Mouse (Mus musculus): ENCODE data around the gene Zbtb44.
"Not testable (repeated sequence)": the region's sequence is repeated elsewhere in the genome, so short reads cannot be mapped to it uniquely, and the experiment has no call there.

Gene Zbtb44

DNA sequence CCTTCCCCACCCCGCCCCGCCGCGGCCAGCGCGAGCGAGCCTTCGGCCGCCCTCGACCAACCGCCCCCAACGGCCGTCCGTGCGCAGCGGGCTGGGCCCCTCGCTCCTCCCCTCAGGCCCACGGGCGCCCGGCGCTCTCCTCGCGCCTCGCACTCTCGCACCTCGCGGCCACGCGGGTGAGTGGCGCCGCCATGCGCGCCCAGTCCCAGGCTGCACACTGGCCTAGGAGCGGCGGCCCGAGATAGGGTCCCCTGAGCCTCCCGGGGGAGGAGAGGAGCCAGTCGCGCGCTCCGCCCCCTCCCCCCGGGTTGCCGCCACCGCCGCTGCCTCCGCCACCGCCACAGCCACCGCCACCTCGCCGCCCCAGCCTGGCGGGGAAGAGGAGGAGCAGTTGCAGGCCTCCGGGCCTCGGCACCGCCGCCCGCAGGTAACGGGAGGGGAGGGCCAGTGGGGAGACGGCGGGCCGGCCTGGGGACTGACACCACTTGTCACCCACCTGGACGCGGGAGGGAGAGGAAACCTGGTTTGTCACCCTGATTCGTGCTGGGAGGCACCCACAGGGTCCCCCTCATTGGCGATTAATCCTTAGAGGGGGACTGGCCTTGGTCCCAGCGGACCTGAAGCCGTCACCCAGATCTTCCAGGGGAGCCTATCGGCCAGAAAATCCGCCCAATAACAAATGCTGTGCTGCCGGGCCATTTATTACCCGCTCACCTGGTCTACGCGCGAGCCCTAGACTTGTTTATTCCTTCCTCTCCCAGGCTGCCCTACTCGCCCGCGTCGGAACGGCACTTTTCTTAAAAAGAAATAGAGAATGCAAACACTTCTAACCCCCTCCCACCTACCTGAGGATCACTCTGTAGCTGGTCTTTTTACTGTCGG lies at the start of gene Zbtb44:
Gene Zbtb44, plus strand, starts transcription at position 113 of the 882 bp plus-strand sequence.
- DNase-seq, result peak; percentile 80

DNA sequence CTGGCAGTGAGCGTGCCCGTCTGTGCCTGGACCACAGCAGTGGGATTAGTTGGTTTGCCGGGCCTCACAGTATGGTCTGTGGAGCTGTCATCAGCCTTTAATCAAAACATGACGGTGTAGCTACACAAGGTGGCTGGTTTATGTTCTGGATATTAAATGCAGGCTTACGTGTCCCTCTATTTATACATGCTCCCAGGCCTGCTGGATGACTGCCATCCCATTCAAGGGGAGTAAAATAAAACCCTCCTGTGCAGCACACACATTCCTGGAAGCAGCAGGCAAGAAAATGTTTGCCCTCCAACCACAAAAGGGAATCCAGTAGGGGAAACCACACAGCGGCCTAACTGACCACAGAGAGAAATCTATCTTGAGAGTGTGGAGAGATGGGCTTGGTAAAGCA lies 44.7 kb upstream of the Zbtb44 start:
- DNase-seq, result no peak

- no peak for DNase-seq
Observed at GRCm38 (mm10) chr9:30993106-30993505, 37.3 kb upstream of the Zbtb44 start.

DNA sequence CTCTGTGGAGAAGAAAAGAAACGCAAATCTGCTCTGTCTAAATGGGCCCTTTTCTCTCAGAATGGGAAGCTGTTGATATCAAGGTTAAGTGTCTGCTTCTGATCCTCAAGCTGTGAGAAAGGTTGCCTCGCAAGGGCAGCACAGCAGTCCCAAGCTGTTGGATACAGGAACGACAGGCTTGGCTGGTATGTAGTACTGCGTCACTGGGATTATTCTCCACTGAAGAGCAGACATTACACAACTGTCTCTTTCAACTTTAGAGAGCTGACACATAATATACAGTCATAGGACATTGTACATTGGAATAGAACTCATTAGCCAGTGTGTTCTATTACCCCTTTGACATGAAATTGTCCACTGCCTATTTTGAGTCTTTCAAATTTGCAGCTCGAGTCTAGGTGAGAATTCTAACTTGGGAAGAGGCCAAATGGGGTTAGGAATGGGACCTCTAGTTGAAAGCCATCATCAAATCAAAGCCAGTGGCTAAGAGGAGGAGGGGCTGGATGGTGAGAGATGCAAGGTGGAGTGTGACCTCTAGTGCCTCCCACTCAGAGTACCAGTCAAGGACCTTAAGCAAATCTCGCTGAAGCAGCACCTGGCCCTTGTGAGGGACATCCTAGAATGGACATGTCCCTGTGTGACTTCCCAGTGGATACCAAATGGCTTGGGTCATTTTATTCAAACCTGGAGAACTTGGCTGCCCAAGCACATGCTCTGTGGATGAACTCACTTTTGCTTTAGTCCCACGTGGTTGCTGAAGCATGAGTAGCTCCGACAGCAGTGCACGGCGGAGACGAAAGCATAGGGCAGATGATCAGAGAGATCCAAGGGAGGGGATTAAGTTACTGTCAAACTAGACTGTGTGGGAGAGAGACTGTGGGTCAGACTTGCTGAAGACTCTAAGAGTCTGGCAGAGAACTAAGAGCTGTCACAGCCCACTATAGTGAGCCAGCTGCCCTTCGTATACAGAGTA lies 33.6 kb upstream of the Zbtb44 start:
- DNase-seq, result no peak

DNA sequence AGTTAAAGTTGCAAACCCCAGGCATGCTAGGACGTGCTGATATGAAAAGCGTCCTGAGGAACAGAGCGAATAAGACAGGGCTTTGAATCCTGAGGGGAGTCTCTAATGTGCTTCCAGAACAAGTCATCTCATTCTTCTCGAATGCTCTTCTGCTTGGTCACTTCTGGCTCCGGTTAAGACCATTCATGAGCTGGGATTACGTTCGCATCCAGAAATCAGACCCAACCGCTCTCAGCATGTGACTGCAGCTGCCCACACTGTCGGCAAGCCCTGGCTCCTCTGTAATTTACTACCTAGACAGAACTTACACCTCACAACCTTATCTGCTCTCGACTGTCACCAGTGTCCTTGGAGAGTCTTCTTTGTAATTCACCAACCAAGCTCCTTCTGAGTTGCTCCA lies 29.8 kb upstream of the Zbtb44 start:
- no peak for DNase-seq

GRCm38 (mm10) chr9:31002528-31002927 lies 27.9 kb upstream of the Zbtb44 start:
- DNase-seq, result no peak

DNA sequence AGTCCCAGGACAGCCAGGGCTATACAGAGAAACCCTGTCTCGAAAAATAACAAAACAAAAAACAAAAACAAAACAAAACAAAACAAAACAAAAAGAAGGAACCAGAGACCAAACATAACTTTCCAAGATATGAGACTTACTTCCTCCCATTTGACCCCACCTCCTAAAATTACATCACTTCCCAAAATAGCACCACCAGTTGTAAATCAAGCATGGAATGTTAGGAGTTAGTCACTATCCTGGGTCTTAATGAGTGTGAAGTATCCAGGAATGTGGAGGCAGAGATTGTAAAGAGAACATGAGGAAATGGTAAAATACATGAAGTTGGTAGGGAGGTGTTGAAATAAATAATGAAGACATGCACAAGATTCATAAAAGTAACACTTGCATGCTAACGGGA lies 21.1 kb upstream of the Zbtb44 start:
- no peak for DNase-seq

DNA sequence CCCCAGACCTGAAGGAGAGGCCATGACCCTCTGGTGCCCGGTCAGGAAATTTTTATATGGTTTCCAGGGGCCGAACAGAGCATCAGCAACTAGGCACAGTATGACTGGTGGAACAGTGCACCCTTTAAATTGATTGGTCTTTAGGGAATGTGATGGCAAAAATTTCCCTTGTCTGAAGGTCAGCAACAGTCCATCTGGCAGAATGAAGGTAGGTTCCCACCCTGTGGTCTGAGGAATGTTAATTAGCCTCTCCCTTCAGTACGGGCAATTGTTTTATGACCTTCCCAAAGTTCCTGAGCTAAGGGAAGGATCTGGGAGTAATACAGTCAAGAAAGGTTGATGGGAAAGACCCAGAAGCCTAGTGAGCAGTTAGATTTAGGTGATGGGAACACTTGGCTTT lies 20.4 kb upstream of the Zbtb44 start:
- DNase-seq, result no peak

DNA sequence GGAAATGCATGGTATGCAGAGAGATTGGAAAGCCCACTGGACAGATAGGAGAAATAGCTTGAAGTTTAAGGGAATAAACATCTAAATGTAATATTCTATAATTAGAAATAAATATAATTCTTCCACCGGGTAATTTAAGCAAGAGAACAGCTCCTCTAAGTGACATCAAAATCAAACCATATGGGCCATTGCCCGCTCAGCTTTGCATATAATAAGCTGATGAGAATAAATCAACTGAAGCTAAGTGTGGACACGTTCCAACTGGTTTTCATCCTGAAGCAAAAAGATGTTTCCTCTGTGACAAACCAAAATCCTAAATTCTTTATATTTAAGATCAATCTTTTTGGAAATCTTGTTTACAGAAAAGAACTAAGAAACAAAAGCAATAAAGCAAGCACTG lies 19.7 kb upstream of the Zbtb44 start:
- no peak for DNase-seq

DNA sequence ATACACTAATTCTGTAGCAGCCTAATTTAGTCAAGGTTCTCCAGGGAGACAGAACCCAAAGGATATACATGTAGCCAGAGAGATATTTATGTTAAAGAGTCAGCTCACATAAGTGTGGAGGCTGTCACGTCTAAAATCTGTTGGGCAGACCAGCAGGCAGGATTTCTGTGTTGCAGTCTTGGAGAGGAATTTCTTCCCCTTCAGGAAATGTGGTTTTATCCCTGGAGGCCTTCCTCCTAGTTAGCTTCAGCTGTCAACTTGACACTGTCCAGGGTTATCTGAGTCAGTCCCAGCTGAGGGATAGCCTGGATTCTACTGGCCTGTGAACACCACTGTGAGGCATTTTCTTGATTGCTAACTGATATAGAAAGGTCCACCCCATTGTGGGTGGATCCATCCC lies 18.9 kb upstream of the Zbtb44 start:
- no peak for DNase-seq

DNA sequence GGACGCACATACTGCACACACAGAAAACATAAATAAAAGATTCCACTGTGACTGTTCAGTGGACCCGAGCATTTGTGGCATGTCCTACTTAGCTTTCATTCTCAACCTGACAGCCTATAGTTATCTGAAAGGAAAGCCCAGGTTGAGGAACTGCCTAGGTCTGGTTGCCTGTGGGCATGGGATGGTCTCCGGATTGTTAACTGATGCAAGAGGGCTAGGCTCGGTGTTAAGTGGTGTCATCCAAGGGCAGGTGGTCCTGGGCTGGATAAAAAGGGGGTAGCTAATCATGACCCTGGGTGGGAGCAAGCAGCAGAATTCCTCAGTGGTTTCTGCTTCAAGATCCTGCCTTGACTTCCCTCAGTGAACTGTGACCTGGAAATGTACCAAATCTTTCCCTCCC lies 17.8 kb upstream of the Zbtb44 start:
- DNase-seq, result no peak

- DNase-seq, result no peak
Observed at GRCm38 (mm10) chr9:31013415-31013814, 17.0 kb upstream of the Zbtb44 start.

DNA sequence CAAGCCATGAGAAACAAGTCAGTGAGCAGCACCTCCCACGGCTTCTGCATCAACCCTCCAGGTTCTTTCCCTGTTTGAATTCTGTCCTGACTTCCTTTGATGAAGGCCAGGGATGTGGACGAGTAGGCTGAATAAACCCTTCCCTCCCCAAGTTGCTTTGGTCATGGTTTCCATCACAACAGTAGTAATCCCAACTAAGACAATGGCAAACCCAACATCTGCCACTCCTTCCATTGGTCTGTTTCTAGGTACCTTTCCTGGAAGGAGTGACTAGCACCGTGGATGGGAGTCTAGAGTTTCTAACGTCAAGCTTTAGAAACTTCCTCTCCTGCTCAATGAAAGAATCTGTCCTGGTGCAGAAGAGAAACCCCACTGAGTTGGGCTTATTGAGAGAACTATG lies 12.8 kb upstream of the Zbtb44 start:
- DNase-seq, result no peak

DNA sequence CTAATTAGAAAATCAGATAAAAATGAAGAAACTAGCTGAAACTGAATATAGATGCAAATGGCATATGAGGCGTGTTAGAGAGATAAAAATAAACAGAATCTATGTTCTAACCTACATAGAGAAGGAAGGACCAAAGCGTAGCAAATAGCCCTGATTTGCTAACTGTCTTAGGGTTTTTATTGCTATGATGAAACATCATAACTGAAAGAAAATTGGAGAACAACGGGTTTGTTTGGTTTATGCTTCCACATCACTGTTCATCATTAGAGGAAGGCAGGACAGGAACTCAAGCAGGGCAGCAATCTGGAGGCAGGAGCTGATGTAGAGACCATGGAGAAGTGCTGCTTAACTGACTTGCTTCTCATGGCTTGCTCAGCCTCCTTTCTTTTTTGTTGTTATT lies 12.3 kb upstream of the Zbtb44 start:
- no peak for DNase-seq

DNA sequence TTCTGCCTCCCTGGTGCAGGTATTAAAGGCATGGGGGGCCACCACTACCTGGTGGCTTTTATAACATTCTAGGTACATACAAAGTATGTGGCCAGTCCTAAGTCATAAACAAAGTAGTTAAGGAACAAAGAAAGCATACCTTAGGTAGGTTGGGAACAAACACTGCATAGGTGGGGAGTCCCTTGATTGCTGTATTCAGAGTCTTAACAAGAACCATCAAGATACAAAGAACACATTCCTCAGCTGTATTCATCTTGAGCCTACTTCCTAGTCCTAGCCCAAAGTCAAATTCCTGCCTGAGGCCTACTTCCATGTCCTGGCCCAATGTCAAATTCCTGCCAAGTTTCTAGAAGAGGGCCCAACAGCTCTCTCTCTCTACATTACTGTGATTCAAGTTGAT lies 11.7 kb upstream of the Zbtb44 start:
- DNase-seq, result no peak

DNA sequence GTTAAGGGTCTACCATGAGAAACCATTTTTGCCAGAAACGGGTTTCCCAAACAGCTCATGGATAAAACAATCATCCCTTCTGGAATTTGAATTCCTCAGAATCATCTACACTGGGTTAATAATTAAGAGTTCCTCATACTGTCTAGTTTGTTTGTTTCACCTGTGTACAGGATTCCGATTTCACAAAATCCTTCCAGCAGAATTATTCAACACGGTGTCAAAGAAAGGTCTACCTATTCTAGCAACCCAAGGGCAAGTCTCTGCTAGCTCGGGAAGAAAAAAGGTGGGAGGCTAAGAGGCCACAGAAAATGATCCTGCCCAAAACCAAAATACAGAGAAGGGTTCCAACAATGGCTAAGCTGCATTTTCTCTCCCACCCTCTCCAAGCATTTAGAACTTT lies 2.2 kb upstream of the Zbtb44 start:
- DNase-seq, result no peak

DNA sequence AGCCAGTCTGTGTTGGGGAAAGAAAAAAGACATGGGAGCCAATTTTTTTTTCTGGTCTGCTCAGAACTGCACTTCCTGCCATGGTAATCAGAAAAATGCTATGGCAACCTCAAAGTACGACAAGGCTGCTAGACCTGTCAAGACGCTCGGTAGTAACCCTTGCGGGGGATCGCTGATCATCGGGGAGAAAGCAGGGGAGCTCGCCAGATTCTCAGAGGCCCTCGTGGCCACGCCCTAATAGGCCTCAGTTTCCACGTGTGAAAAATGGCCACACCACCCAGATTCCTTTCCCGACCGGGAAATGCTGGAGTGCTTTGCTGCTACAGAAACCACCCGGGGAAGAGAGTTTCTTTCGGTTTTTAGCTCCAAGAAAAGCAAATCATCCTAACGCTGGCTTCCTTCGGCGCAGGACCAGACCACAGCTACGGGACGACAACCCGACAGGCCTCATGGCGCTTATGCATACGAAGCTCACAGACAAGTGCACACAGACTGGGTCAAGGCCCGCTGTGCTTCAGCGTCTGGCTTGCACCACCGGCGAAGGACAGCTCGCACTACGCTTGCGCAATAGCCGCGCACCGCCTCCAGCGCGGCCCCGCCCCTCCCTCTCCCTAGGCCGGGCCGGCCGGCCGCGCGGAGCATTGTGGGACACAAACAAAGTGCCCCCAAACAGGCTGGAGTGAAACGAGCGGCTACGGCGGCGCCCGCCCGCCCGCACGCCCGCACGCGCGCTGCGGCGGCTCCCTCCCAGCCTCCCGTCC lies 513 bp upstream of the Zbtb44 start:
- peak; percentile 97 for DNase-seq

GRCm38 (mm10) chr9:31031414-31031843 lies 985 bp downstream of the Zbtb44 start:
- no peak for DNase-seq

DNA sequence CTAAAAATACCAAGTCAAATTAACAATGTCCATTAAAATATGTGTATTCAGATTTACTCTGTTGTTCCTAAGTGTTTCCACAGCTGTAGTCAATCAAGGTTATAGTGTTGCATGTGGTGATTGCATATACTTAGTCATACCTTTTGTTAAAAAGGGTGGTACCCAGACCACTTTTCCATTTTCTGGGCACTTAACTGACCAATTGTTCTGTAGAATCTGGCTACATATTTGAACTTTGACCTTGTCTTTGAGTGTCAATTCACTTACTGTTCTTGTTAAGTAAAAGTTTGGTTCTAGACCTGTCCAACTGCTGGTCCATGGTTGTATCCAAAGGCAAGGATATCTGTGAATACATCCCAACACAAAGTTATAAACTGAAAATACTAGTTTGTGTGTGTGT lies 2.1 kb downstream of the Zbtb44 start:
- no peak for DNase-seq

GRCm38 (mm10) chr9:31050208-31050607 lies 19.8 kb downstream of the Zbtb44 start:
- no peak for DNase-seq

- DNase-seq, result not testable (repeated sequence)
Observed at GRCm38 (mm10) chr9:31051509-31051908, 21.1 kb downstream of the Zbtb44 start.

DNA sequence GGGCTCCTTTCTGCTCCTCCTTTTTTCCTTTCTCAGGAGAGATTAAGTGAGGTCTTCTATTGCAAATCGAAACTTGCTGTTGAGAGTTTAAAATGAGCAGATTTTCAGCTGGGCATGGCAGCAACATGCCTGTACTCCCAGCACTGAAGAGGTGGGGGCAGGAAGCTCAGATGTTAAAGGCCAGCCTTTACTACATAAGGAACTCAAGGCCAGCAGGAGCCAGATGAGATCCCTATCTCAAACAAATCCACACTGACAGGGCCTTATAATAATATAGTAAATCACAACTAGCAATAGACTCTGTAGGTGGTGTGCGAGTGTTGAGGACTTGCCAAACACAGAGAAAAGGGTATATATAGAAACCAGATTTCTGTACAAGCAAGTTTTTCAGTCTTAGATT lies 28.3 kb downstream of the Zbtb44 start:
- DNase-seq, result no peak

GRCm38 (mm10) chr9:31070706-31071105 lies 40.3 kb downstream of the Zbtb44 start:
- no peak for DNase-seq
